26 mouse cellular contexts compared by ENCODE assay signal in genomic region chr13:73473746-73474145, GRCm38 (mm10). TPM values are rescaled to one million over a fixed set of nuclear protein-coding genes. Genes with fewer than 3 reads are reported as not detected.
A peak's percentile ranks its signal among the peaks of the same experiment; 100 is the strongest.
DNase-seq lines count a peak whose midpoint lies in the region; ATAC-seq and TF ChIP-seq lines count a peak whose summit lies in the region.
"Had no signal": no experiment of that assay in that cellular context is flagged by ENCODE, and none has a peak within 500 bp of the region (broad histone marks: within the 10 kb centered on the region; RNA-seq: fewer than 3 reads in every experiment).

No protein-coding gene starts in this region.

- no peak for TF ChIP-seq EP300 in liver, embryonic 14.5 days (IDR thresholded peaks at IDR 0.05; ENCODE audit: low read depth)

- no peak overlapping the region for H3K4me3 ChIP-seq in heart, embryonic 11.5 days (ENCODE audit: low read depth, low read length)
- no peak overlapping the region for H3K4me3 ChIP-seq in midbrain, embryonic 10.5 days
- H3K4me3 ChIP-seq in midbrain, postnatal 0 days (ENCODE audit: low read depth, low read length): no peak overlapping the region
- peak overlapping the region in 1 of 2 experiments; percentile 12; a peak in 1 of 4 replicates for H3K4me3 ChIP-seq in liver, embryonic 14.5 days (ENCODE audit: insufficient read depth in 1 of 2, low read depth in 2 of 2, low read length in 2 of 2)
- no peak overlapping the region for H3K4me3 ChIP-seq in thymus, adult 2 months (ENCODE audit: control insufficient read depth, insufficient read depth, low read length)
- H3K4me3 ChIP-seq: embryonic facial prominence, embryonic 13.5 days; forebrain, embryonic 13.5 days; heart, embryonic 13.5 days; intestine, embryonic 15.5 days; layer of hippocampus, adult 2 months; lung, embryonic 15.5 days; myocyte; neural tube, embryonic 12.5 days had no signal

- DNase-seq in heart, postnatal 14 days: no peak
- DNase-seq in midbrain, embryonic 10.5 days (ENCODE audit: low spot score): no peak
- DNase-seq in midbrain, postnatal 0 days (ENCODE audit: low spot score): no peak
- no peak for DNase-seq in liver, embryonic 14.5 days (ENCODE audit: low read depth in 3 of 3, low spot score in 3 of 3)
- DNase-seq in thymus, adult 2 months: no peak
- DNase-seq in retina, embryonic 14.5 days (ENCODE audit: low spot score): no peak
- DNase-seq: adrenal gland, postnatal 14 days; heart, adult 11 months; heart, postnatal 10 days; kidney, adult 2 months; kidney, postnatal 36 days; left cerebral cortex, postnatal 4 days; thymus, postnatal 4 days had no signal

- H3K9ac ChIP-seq in heart, embryonic 11.5 days (ENCODE audit: low read depth, low read length): no peak overlapping the region
- H3K9ac ChIP-seq in midbrain, postnatal 0 days (replicated peaks; ENCODE audit: low read length, poor library complexity, severe bottlenecking): no peak overlapping the region
- H3K9ac ChIP-seq in liver, embryonic 14.5 days (replicated peaks): peak overlapping the region; percentile 80
- H3K9ac ChIP-seq: embryonic facial prominence, embryonic 13.5 days; forebrain, embryonic 13.5 days; heart, embryonic 13.5 days; intestine, embryonic 15.5 days; lung, embryonic 15.5 days; neural tube, embryonic 12.5 days had no signal

- H3K9me3 ChIP-seq in heart, embryonic 11.5 days (replicated peaks; ENCODE audit: control insufficient read depth, low read length): no peaks in the 10 kb centered on the region
- no peaks in the 10 kb centered on the region for H3K9me3 ChIP-seq in midbrain, embryonic 10.5 days (replicated peaks)
- H3K9me3 ChIP-seq in midbrain, postnatal 0 days (ENCODE audit: low read length): no peaks in the 10 kb centered on the region
- no peaks in the 10 kb centered on the region for H3K9me3 ChIP-seq in liver, embryonic 14.5 days (ENCODE audit: control insufficient read depth, low read length)
- H3K9me3 ChIP-seq: embryonic facial prominence, embryonic 13.5 days; forebrain, embryonic 13.5 days; heart, embryonic 13.5 days; intestine, embryonic 15.5 days; lung, embryonic 15.5 days; neural tube, embryonic 12.5 days had no signal

- no peak for TF ChIP-seq POLR2A in thymus, adult 2 months (IDR thresholded peaks at IDR 0.05; ENCODE audit: control insufficient read depth, extremely low read depth, insufficient read depth, low read length, poor library complexity)

- H3K4me2 ChIP-seq in heart, embryonic 11.5 days: no peak overlapping the region
- no peak overlapping the region for H3K4me2 ChIP-seq in midbrain, postnatal 0 days (ENCODE audit: low read depth, low read length, poor library complexity, severe bottlenecking)
- H3K4me2 ChIP-seq in liver, embryonic 14.5 days (ENCODE audit: low read depth): peak overlapping the region; percentile 97
- H3K4me2 ChIP-seq: embryonic facial prominence, embryonic 13.5 days; forebrain, embryonic 13.5 days; heart, embryonic 13.5 days; intestine, embryonic 15.5 days; lung, embryonic 15.5 days; neural tube, embryonic 12.5 days had no signal

- peaks cover 29% of the 10 kb centered on the region for H3K4me1 ChIP-seq in heart, embryonic 11.5 days (ENCODE audit: control insufficient read depth, insufficient read depth, low read length)
- H3K4me1 ChIP-seq in midbrain, embryonic 10.5 days: peaks cover 40% of the 10 kb centered on the region
- peaks cover 13% of the 10 kb centered on the region for H3K4me1 ChIP-seq in midbrain, postnatal 0 days (ENCODE audit: insufficient read depth, low read length)
- H3K4me1 ChIP-seq in liver, embryonic 14.5 days (replicated peaks; ENCODE audit: control insufficient read depth in 2 of 2, insufficient read depth in 2 of 2, low read length in 1 of 2): peaks cover 80 to 96% of the 10 kb centered on the region in 2 experiments
- H3K4me1 ChIP-seq in thymus, adult 2 months (replicated peaks; ENCODE audit: control insufficient read depth, insufficient read depth, low read length): peaks cover 10% of the 10 kb centered on the region

- 74% methylated on average over 2 of the region's 2 CpGs for WGBS in heart, embryonic 11.5 days (ENCODE audit: insufficient replicate concordance)
- 89% methylated on average over 2 of the region's 2 CpGs for WGBS in midbrain, embryonic 10.5 days
- 91% methylated on average over 2 of the region's 2 CpGs for WGBS in midbrain, postnatal 0 days
- WGBS in liver, embryonic 14.5 days (ENCODE audit: insufficient replicate concordance): 74% methylated on average over 2 of the region's 2 CpGs
- 94% methylated on average over 2 of the region's 2 CpGs for WGBS in thymus, adult 2 months

- H3K27ac ChIP-seq in heart, embryonic 11.5 days (ENCODE audit: low read depth, low read length): peak overlapping the region; percentile 86; the same call in 1 of the 2 replicates
- 0 out of 2 replicates have a peak overlapping the region, but pooled peaks have one; percentile 6 for H3K27ac ChIP-seq in midbrain, embryonic 10.5 days (replicated peaks)
- H3K27ac ChIP-seq in midbrain, postnatal 0 days (ENCODE audit: low read depth, low read length): no peak overlapping the region
- H3K27ac ChIP-seq in liver, embryonic 14.5 days: peak overlapping the region; percentile 100
- no peak overlapping the region for H3K27ac ChIP-seq in thymus, adult 2 months (ENCODE audit: control insufficient read depth, insufficient read depth, low read length)
- H3K27ac ChIP-seq: embryonic facial prominence, embryonic 13.5 days; forebrain, embryonic 13.5 days; heart, embryonic 13.5 days; hindbrain, postnatal 0 days; intestine, embryonic 15.5 days; layer of hippocampus, adult 2 months; lung, embryonic 15.5 days; macrophage; neural tube, embryonic 12.5 days had no signal

- no peaks in the 10 kb centered on the region for H3K27me3 ChIP-seq in heart, embryonic 11.5 days (ENCODE audit: control insufficient read depth, insufficient read depth, low read length)
- H3K27me3 ChIP-seq in midbrain, embryonic 10.5 days (ENCODE audit: low read depth, poor library complexity, severe bottlenecking): no peaks in the 10 kb centered on the region
- H3K27me3 ChIP-seq in midbrain, postnatal 0 days (ENCODE audit: insufficient read depth, low read length): no peaks in the 10 kb centered on the region
- no peaks in the 10 kb centered on the region for H3K27me3 ChIP-seq in liver, embryonic 14.5 days (ENCODE audit: control insufficient read depth, insufficient read depth, low read length)
- no peaks in the 10 kb centered on the region for H3K27me3 ChIP-seq in thymus, adult 2 months (ENCODE audit: control insufficient read depth, insufficient read depth, low read length)
- H3K27me3 ChIP-seq: embryonic facial prominence, embryonic 13.5 days; forebrain, embryonic 13.5 days; heart, embryonic 13.5 days; intestine, embryonic 15.5 days; lung, embryonic 15.5 days; neural tube, embryonic 12.5 days had no signal

- ATAC-seq in heart, embryonic 11.5 days (replicated peaks; ENCODE audit: insufficient number of reproducible peaks, low FRiP score, low TSS enrichment): no peak
- ATAC-seq in midbrain, postnatal 0 days (ENCODE audit: low FRiP score): no peak
- no peak for ATAC-seq in liver, embryonic 14.5 days (ENCODE audit: insufficient read depth)
- ATAC-seq: CD4-positive, CD25-positive, alpha-beta regulatory T cell, adult 4 months; forebrain, embryonic 13.5 days; hindbrain, postnatal 0 days; intestine, embryonic 15.5 days; midbrain, embryonic 16.5 days had no signal

- intact Hi-C loops in heart, postnatal 14 days (cut with DNase I): no loop called here

- H3K36me3 ChIP-seq in heart, embryonic 11.5 days (ENCODE audit: control insufficient read depth, insufficient read depth, low read length): peaks cover 6% of the 10 kb centered on the region; the same call in 1 of the 2 replicates
- peaks cover 48% of the 10 kb centered on the region for H3K36me3 ChIP-seq in midbrain, embryonic 10.5 days
- no peaks in the 10 kb centered on the region; the same call in 1 of the 2 replicates for H3K36me3 ChIP-seq in midbrain, postnatal 0 days (ENCODE audit: insufficient read depth, low read length)
- peaks cover 65% of the 10 kb centered on the region for H3K36me3 ChIP-seq in liver, embryonic 14.5 days (replicated peaks; ENCODE audit: control insufficient read depth, insufficient read depth, low read depth)
- H3K36me3 ChIP-seq in thymus, adult 2 months (ENCODE audit: control insufficient read depth, insufficient read depth, low read length): no peaks in the 10 kb centered on the region
- H3K36me3 ChIP-seq: intestine, embryonic 15.5 days; lung, embryonic 15.5 days had no signal

- TF ChIP-seq CTCF in midbrain, postnatal 0 days (IDR thresholded peaks at IDR 0.05): no peak
- TF ChIP-seq CTCF in liver, embryonic 14.5 days (IDR thresholded peaks at IDR 0.05; ENCODE audit: low read depth): no peak
- TF ChIP-seq CTCF in thymus, adult 2 months (IDR thresholded peaks at IDR 0.05; ENCODE audit: borderline replicate concordance, control insufficient read depth, extremely low read depth, insufficient read depth, low read length, poor library complexity): no peak

RNA-seq across cellular contexts. Expression of gene Lpcat1, which starts 6.7 kb away (rescaled TPM):
- 26.0 and 26.6 TPM in 2 replicates for polyA plus RNA-seq in heart, embryonic 11.5 days (2014; fragmentation: Nextera tagmentation; extraction: Ambion mirVana)
- 10 to 100 TPM in 1 of 2 experiments, 1 to 10 TPM in 1; 8.0 to 10.6 TPM for total RNA-seq in heart, postnatal 14 days (2021)
- 65.3 and 66.6 TPM in 2 replicates for polyA plus RNA-seq in midbrain, embryonic 10.5 days (2016; fragmentation: Nextera tagmentation; extraction: Ambion mirVana)
- 168 and 225 TPM in 2 replicates for total RNA-seq in midbrain, postnatal 0 days (2014; rRNA removed)
- polyA plus RNA-seq in midbrain, postnatal 0 days (2015; fragmentation: Nextera tagmentation; extraction: Ambion mirVana): 83.4 and 86.2 TPM in 2 replicates
- polyA plus RNA-seq in liver, embryonic 14.5 days (2012; rRNA removed): 49.5 and 61.0 TPM in 2 replicates
- polyA plus RNA-seq in liver, embryonic 14.5 days (2014; fragmentation: Nextera tagmentation; extraction: Ambion mirVana): 63.7 and 72.5 TPM in 2 replicates
- polyA plus RNA-seq in thymus, adult 2 months (2012; rRNA removed): 38.9 and 40.9 TPM in 2 replicates

Comparison
In these comparisons a context has a peak if more than half of its experiments do, and no peak if none do; other contexts are left out.
1. H3K27ac ChIP-seq: peak in heart, embryonic 11.5 days (single experiment), midbrain, embryonic 10.5 days (single experiment) and liver, embryonic 14.5 days (single experiment); none in midbrain, postnatal 0 days (single experiment) and thymus, adult 2 months (single experiment).